Mouse (Mus musculus) B cell, adult 2 months (primary cell): ENCODE results near the gene Armc9.

Source experiments
- DNase-seq, 2 experiments: peaks; one replicate each; pipeline ENCODE4 v3.0.0; 2022

The Armc9 gene

DNA sequence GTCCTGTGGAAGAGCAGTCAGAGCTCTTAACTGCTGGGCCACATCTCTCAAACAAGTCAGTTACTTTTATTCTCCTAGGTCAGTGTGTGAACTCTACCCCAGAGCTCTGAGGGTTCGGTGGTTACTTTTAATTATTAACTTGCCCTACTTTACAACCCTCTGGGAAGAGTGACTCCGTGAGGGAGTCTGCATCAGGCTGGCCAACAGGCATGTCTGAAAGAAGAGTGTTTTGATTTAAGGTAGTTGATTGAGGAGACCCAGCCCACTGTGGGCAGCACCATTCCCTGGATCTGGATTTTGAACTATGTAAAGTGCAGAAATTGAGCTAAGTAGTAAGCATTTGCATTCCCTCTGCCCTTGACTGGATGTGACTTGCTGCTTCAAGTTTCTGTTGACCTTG, 21.5 kb downstream of the Armc9 start:
- DNase-seq: no peak

DNA sequence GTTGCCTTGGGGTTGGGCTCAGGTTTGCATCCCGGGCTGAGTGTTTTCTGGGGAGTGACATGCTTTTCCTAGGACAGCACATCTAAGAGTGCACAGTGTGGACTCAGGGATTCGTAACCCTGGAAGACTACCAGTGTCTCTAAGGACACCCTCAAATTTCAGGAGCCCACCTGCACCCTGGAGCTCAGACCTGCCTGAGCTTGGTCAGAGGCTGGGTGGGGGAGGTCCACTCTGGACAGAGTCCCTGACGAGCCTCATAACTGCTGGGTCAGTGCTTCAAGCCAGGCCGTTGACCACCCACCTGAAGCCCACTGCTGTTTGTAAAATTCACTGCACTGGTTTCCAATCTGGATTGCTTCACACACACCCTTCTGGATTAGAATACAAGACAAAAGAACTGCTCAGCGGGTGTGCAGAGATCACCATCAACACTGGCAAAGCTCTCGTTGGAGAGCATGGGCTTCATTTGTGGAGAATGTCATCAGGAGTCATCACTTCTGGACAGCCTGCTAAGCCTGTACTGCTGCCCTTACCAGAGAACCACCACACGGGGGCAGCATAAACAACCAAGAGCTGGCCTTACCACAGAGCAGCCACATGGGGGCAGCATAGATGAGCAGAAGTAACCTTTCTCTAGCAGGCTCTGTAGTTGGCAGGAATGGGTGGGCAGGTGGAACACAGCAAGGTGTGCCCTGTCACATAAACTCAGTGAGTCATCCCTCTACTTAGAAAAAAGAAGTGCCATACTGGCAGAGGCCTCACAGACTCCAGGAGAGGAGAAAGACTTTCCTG, 24.1 kb downstream of the Armc9 start:
- peak; percentile 92 to 93 for DNase-seq

DNA sequence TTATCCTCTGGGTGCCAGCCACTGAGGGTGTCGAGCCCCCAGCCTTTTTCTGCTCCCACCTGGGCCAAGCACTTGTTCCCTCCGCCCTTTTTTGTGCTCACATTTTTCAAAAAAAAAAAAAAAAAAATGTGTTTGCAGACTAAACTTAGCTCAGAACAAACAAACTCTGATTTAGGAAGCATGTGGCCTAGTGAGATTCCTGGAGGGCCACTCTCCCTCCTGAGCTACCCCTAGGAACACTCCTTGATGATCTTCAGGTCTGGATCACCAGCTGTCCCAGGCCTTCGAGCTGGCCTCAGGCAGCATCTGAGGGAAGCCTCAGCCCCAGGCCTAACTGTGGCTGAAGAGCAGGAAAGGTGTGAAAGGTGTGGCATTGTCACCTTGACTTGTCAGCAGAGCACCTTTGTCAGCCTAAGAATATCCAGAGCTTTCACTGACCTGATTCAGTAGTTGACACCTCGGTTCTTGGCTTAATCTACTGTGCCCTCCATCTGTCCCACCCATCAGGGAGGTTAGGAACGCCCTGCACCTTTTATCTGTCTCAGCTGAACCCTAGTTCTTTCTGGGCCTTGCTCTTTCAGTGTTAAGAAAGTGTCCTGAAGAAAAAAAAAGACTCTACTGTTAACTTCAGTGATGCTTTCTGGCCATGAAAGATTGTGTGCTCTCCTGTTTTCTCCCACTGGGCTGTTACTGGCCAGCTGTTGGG, 27.6 kb downstream of the Armc9 start:
- no peak for DNase-seq

DNA sequence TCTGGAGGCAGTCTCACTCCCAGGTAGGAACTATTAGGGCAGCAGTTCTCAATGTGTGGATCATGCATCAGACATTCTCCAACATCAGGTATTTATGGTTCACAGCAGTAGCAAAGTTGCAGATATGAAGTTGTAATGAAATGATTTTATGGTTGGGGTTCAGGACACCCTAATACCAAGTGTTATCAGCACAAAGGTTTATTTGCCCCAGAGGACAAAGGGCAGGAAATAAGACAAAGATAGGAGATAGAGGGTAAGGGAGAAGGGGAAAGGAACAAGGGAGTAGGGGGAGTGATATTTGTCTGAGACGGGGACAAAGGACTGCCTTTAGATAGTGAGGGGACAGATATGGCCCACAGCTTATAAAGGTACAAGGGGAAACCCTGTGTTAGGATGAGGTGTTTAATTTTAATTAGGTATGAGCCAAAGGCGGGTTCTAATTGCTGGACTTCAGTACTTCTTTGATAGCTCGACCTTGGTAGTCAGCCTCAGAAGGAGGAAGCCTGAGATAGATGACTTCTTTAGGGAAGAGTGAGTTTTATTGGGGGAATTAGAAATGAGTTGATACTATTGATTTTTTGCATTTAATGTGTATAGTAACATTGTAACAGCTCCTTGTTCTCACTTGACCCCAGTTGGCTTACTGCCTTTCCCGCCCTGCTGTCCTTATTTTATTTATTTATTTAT, 29.1 kb downstream of the Armc9 start:
- DNase-seq: no peak

DNA sequence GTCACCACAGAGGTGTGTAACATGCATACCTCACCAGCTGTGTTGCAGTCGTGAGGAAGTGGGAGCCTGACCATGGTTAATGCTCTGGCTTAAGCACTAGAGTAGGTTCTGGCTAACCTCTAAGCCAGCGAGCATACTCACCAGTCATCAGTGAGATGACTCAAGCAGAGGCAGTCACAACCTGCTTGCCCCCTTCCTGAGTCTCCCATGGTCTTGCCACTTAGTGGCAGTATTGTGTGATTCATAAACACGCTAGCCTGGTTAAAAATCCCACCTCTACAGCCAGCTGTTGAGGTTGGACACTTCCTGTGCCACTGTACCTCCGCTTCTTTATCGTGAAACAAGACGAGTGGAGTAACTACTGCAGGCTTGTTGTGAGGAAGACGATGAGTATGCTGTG, 32.2 kb downstream of the Armc9 start:
- no peak for DNase-seq

DNA sequence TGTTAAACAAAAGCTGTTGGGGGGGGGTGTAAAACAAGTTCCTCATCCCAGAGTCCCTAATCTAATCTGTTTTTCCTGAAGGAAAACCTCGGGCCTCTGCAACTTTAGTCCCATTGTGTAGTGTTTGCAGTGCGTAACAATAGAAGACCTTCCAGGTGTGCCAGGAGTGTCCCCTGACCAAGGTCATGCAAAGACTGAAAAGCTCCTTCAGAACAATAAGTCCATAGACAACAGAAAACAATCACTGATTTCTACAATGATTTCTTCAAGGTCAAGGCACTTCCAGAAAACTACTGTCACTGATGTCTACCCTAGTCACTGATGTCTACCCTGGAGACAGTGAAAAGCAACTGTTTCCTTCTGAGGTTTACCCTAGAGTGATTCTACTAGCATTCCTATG, 33.3 kb downstream of the Armc9 start:
- no peak for DNase-seq

DNA sequence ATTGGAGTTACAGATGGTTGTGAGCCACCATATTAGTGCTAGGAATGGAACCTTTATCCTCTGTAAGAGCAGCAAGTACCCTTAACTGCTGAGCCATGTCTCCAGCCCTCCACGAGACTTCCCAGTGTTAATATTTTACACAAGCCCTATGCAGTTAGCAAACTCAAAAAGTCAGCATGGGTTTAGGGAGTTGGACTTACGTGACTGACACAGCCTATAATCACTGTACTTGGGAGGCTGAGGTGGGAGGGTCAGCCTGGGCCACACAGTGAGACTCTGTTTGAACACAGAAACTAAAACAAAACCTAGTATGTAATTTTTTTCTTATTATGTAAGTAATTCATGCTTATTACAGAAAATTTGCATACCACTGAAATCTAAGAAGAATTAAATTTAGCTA, 33.7 kb downstream of the Armc9 start:
- no peak for DNase-seq

DNA sequence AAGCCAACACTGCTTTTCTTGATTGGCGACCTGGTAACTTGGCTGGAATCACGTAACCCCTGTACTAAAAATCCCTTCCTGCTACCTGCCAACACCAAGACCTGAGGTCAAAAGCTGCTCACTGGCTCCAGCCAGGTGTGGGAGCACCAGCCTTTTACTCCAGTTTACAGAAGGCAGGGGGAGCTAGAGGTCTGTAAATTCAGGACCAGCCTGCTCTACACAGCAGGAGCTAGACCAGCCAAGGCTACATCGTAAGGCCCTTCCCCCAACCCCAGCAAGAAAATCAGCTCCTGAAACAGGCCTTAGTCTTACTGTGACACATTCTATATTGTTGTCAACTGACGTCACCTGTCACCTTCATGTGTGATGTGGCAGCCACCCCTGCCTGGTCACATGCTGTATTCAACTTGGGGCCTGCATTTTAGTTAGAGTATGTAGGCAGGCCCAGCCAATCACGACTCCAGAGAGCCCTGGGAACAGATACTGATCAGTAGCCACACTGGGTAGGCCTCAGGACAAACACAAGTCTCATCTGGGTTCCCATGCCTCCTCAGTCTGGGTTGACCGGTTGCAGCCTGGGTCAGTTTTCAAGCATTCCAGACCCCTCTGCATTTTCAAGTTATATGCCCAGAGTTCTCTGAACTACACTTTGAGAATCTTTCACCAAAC, 34.6 kb downstream of the Armc9 start:
- DNase-seq: peak; percentile 51 to 52

DNA sequence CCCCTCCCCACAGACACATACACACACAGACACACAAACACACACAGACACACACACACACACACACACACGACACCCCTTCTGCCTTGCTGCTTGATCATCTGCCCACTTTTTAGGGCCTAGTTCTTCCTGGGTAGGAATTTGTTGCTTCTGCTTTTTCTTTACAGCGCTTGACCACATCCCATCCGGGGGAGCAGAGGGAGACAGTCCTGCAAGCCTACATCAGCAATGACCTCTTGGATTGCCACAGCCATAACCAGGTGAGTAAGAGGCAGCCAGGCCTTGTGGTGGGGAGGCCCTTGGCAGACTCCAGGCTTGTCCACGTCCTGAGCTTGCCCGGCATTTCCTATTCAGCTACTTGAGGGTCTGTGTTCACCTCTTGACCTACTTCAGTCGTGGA, 36.3 kb downstream of the Armc9 start:
- DNase-seq: no peak

DNA sequence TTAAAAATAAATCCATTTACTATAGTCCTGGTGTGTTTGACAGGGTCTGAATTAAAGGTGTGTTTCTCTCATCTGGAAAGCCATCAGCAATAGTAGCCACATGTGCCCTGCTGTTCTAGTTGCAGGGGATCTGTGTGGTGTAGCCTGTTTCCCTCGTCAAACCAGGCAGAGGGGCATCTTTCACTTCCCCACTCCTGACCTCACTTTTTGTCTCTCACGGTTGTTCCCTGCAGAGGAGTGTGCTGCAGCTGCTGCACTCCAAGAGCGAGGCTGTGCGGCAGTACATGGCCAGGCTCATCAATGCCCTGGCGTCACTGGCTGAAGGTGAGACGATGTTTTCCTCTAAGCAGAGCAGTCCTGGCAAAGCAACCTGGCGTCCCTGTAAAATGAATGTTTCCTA, 39.5 kb downstream of the Armc9 start:
- DNase-seq: no peak

DNA sequence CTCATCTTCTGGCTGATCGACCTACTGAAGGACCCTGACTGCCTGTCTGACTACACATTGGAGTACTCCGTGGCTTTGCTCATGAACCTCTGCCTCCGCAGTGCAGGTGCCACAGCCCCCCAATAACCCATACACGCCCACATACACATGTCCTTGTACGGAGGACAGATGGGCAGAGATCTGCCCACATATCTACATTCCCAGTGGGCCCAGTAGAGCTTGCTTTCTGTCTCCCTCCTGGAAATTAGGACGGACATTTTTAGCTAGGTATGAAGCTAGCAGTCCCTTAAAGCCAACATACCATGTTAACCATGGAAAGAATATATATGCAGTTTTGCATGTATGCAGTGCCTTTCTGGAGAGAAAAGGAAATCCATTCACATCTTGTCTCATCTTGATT, 43.7 kb downstream of the Armc9 start:
- no peak for DNase-seq

DNA sequence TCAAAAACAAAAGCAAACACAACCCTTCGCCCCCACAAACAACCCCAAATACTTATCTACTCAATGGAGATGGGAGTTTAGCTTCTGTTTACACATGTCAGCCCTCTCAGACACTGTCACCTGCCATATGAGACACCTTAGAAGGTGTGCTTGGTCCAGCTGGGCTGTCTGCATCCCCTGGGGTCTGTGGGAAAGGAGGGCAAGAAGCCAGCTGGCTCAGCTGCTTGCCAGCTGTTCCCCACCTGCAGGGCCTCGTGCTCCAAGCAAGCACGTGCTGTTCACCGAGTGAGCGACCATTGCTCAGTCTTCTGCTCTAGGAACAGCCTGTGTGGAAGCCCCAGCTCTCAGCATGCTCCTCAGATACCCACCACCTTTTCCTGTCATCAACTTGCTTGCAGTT, 44.4 kb downstream of the Armc9 start:
- no peak for DNase-seq

DNA sequence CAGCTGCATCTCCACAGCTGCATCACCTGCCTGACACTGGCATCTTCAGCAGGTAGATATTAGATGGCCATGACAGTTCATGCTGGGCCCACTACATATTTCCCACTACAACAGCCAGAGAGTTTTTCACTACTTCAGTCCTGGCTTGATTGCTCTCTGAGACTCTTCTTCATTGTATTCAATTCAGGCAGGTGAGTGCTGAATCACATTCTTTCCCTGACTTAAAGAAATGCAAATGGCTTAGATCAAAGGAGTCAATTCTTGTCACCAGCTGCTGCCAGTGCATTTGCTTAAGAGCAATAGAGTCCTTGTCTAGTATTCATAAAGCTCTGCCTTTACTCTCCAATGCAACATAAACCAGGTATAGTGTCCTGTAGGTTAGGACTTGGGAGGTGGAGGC, 46.7 kb downstream of the Armc9 start:
- DNase-seq: no peak

DNA sequence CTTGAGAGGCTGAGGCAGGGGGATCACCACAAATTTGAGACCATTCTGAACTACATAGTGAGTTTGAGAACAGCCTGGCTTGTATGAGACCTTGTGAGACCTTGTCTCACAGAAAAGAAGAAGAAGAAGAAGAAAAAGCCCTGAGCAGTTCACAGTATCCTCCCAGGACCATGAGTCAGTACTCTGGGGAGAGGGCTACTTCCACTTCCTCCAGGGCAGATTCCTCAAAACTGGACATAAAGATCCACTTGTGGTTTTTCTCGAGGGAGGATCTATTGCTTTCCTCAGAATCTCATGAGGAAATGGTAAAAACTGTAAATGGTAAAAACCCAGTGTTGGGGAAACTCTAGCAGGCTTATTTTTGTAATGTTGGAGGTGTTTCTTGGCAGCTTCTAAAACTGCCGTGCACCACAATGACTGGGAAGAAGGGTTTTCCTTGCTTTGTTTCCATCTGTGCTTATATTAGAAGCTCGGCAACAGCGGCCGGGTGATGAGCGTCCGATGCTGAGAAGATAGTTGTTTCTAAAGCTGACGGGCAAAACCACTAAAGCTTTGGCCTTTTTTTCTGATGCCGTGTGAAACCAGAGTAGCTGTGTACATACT, 48.1 kb downstream of the Armc9 start:
- no peak for DNase-seq

DNA sequence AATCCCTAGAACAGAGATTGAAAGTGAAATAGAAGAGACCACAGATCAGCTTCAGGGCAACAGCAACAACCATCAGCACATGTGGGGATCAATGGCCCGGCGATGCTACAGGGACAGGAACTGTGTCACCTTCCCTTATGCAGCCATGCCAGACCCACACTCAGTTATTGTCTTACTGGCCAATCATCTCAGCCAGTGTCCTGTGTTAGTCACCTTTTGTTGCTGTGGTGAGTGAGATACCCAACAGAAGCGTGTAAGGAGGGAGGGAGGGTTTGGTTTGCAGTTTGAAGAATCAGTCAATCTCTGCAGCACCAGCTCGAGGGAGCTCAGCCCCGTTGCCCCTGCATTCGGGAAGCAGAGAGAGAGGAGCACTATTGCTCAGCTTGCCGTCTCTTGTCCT, 56.1 kb downstream of the Armc9 start:
- DNase-seq: no peak

DNA sequence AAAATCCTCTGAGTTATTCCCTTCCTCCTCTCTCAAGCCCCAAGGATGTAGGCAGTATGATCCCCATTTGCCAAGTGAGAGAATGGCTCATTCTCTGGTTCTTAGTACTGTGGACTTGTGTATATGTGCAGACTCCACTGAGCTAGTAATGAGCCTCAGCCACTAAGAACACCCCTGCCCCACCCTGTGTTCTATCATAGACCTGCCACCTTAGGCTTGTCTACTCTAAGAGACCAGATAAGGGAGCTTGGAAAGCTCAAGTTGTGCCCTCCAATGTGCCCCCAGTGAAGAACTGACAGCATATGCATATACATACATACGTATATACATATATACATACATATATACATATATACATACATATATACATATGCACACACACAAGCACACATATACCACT, 56.9 kb downstream of the Armc9 start:
- no peak for DNase-seq

DNA sequence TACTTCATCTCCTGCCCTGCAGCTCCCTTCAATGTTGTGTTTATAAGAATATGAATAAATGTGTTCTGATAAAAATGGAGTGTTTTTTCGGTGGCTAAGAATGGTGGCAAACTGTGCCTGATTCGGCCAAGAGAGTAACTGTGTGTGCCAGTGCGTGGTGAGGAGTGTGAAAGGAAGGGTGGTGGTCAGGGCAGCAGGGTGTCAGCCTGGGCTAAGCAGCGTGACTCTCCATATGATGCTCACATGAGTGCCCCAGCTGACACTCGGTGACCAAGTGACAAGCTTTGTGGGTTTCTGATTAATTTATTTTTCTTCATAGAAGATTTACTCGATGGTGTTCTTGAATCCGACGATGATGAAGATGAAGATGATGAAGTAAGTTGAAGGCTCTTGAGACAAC, 58.2 kb downstream of the Armc9 start:
- no peak for DNase-seq

DNA sequence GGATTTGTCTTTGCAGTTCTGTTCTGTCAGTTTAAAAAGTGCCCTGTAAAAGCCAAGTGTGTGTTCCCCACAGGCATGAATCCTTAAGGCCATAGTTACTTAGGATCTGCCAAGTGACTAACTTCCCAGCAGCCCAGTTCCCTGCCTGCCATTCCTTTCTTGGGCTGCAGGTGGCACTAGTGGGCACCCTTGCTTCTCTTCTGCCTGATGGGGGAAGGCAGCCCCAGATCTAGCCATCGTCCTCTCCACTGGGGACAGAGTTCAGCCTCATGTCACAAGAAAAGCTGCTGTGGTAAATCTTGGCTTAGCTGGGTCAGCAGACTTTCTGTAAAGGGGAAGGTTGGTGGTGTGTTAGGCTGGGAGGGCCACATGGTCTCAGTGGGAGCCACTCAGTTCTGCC, 59.6 kb downstream of the Armc9 start:
- peak; percentile 92 for DNase-seq

DNA sequence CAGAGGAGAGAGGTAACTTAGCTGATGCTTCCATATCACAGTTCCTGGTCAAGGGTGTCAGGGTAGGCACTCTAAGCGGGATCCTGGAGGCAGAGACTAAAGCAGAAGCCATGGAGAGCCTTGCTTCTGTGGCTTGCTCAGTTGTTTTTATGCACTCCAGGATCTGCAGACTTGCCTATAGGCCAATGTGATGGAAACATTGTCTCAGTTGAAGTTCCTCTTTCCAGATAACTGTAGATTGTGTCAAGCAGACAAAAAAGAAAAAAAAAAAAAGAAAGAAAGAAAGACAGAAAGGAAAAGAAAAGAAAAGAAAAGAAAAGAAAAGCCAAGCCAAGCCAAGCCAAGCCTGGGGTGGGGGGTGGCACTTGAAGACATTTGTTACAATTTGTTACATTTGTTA, 60.7 kb downstream of the Armc9 start:
- DNase-seq: peak; percentile 18 to 20

DNA sequence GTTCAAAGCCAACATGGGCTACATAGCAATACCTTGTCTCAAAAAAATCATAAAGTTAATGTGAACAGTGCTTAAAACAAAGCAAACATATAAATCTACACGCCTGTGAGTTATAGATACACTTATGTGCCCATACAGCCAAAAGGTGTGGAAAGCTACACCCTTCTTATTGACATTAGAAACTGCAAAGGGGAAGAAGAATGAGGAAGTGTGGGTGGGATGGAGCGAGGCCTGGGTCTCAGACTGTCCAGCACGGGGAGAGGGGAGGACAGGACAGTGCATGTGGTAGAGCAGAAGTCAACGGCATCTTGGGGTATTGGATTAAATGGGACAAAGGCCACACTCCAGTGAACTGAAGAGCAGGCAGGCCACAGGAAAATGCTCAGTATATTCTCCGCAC, 61.8 kb downstream of the Armc9 start:
- peak; percentile 51 to 56 for DNase-seq

DNA sequence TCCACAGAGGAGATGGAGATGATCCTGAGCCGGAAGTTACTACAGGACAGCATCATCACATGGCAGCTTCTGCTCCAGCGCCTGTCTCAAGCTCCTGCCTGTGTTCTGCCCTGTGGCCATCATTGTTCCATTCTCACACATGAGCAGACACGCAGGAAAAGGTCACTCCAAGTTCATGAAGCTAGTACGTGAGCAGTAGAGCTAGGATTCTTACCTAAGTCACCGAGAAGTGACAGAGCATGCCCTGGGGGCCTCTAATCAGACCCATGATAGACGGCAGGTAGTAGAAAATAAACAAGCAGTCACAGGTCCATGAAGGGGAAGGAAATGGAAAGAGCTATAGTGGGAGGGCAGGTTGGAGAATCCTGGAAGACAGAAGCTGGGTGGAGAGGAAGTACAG, 63.4 kb downstream of the Armc9 start:
- peak; percentile 7 to 14 for DNase-seq

DNA sequence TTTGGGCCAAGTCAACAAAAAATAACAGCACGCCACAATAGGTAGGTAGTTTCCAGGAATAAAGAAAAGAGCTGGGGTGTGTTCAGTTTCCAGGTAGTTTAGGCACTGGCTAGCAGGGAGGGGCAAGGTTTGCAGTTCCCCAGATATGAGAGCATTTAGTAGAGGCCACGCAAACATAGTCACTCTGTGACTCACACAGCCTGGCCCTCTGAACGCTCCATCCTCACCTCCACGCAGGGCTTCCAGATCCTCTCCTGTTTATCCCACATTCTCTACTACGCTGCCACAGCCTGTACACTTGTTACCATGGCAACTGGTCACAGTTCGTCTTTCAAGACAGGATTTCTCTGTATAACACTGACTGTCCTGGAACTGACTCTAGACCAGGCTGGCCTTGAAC, 70.6 kb downstream of the Armc9 start:
- no peak for DNase-seq

DNA sequence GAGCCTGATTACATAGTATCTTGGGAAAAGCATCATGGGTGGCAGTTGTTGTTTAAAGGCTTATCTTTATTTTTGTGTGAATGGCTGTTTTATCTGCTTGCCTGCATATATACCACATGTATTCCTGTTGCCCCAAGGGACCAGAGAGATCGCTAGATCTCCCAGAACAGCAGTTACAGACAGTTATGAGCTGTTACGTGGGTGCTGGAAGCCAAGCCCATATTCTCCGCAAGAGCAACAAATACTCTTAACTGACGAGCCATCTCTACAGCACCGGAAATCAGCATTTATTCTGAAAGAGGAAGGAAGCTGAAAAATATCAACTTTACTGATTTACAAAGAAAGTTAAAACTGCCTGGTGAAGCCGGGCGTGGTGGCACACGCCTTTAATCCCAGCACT, 74.1 kb downstream of the Armc9 start:
- DNase-seq: peak; percentile 68 to 70
